ENCODE assay signal across 8 mouse cellular contexts in genomic region chr9:101445764-101446163, GRCm38 (mm10).
DNase-seq lines count a peak whose midpoint lies in the region; ATAC-seq and TF ChIP-seq lines count a peak whose summit lies in the region.

No protein-coding gene starts in this region.

- H3K27me3 ChIP-seq in intestine, embryonic 15.5 days (replicated peaks): no peaks in the 10 kb centered on the region
- H3K27me3 ChIP-seq in intestine, postnatal 0 days (replicated peaks; ENCODE audit: control insufficient read depth, insufficient read depth, low read length): no peaks in the 10 kb centered on the region
- no peaks in the 10 kb centered on the region for H3K27me3 ChIP-seq in heart, postnatal 0 days (ENCODE audit: control insufficient read depth, insufficient read depth, low read length)
- H3K27me3 ChIP-seq in lung, embryonic 15.5 days: no peaks in the 10 kb centered on the region
- H3K27me3 ChIP-seq in kidney, adult 2 months (replicated peaks; ENCODE audit: control insufficient read depth, insufficient read depth, low read length): no peaks in the 10 kb centered on the region

- peak; percentile 34; the same call in 1 of the 2 replicates for ATAC-seq in intestine, embryonic 15.5 days
- ATAC-seq in intestine, postnatal 0 days: no peak
- peak; percentile 54 for ATAC-seq in heart, postnatal 0 days (ENCODE audit: insufficient read depth, low read depth)
- ATAC-seq in lung, embryonic 15.5 days (ENCODE audit: borderline replicate concordance, extremely low read depth, low FRiP score, low TSS enrichment): peak; percentile 27; the same call in 1 of the 2 replicates

- TF ChIP-seq EP300 in heart, postnatal 0 days (IDR thresholded peaks at IDR 0.05; ENCODE audit: low read depth): no peak

- WGBS in intestine, embryonic 15.5 days: 58% methylated on average over 5 of the region's 5 CpGs
- WGBS in intestine, postnatal 0 days: 66% methylated on average over 5 of the region's 5 CpGs
- WGBS in heart, postnatal 0 days: 51% methylated on average over 5 of the region's 5 CpGs
- WGBS in lung, embryonic 15.5 days: 62% methylated on average over 5 of the region's 5 CpGs
- WGBS in kidney, adult 2 months: 74% methylated on average over 5 of the region's 5 CpGs

- H3K4me2 ChIP-seq in intestine, embryonic 15.5 days (replicated peaks): no peak overlapping the region
- H3K4me2 ChIP-seq in intestine, postnatal 0 days (replicated peaks; ENCODE audit: low read depth): no peak overlapping the region
- H3K4me2 ChIP-seq in heart, postnatal 0 days (ENCODE audit: low read depth, low read length): no peak overlapping the region
- H3K4me2 ChIP-seq in lung, embryonic 15.5 days: no peak overlapping the region

- DNase-seq in cerebellum, adult 9-10 months: peak; percentile 50
- peak; percentile 48 for DNase-seq in heart, postnatal 0 days (ENCODE audit: low spot score)
- no peak for DNase-seq in embryo, embryonic 10 days (ENCODE audit: low spot score)
- DNase-seq in T-cell, adult 2 months (ENCODE audit: low spot score): no peak
- DNase-seq in kidney, adult 2 months: no peak

- no peak overlapping the region for H3K4me3 ChIP-seq in intestine, embryonic 15.5 days (replicated peaks)
- no peak overlapping the region for H3K4me3 ChIP-seq in intestine, postnatal 0 days (ENCODE audit: low read depth, low read length)
- no peak overlapping the region for H3K4me3 ChIP-seq in heart, postnatal 0 days (ENCODE audit: low read depth, low read length)
- H3K4me3 ChIP-seq in lung, embryonic 15.5 days: no peak overlapping the region
- no peak overlapping the region for H3K4me3 ChIP-seq in kidney, adult 2 months (ENCODE audit: insufficient read depth, low read depth, low read length)

- H3K9ac ChIP-seq in intestine, embryonic 15.5 days: no peak overlapping the region
- H3K9ac ChIP-seq in intestine, postnatal 0 days (ENCODE audit: low read depth, low read length): no peak overlapping the region
- H3K9ac ChIP-seq in heart, postnatal 0 days (replicated peaks; ENCODE audit: low read depth, low read length): no peak overlapping the region
- H3K9ac ChIP-seq in lung, embryonic 15.5 days: no peak overlapping the region

- H3K36me3 ChIP-seq in intestine, embryonic 15.5 days: no peaks in the 10 kb centered on the region
- H3K36me3 ChIP-seq in intestine, postnatal 0 days (ENCODE audit: control insufficient read depth, insufficient read depth): no peaks in the 10 kb centered on the region
- no peaks in the 10 kb centered on the region for H3K36me3 ChIP-seq in heart, postnatal 0 days (replicated peaks; ENCODE audit: control insufficient read depth, insufficient read depth, low read length)
- no peaks in the 10 kb centered on the region for H3K36me3 ChIP-seq in lung, embryonic 15.5 days
- H3K36me3 ChIP-seq in kidney, adult 2 months (ENCODE audit: control insufficient read depth, insufficient read depth, low read length): no peaks in the 10 kb centered on the region

- no peak for TF ChIP-seq CTCF in intestine, postnatal 0 days (IDR thresholded peaks at IDR 0.05; ENCODE audit: low read depth)
- no peak for TF ChIP-seq CTCF in heart, postnatal 0 days (IDR thresholded peaks at IDR 0.05; ENCODE audit: low read depth)
- TF ChIP-seq CTCF in kidney, adult 2 months (conservative IDR thresholded peaks at IDR 0.05; ENCODE audit: insufficient read depth, insufficient read length, low read depth, low read length): no peak

- H3K4me1 ChIP-seq in intestine, embryonic 15.5 days (replicated peaks): no peaks in the 10 kb centered on the region
- H3K4me1 ChIP-seq in intestine, postnatal 0 days (replicated peaks; ENCODE audit: control insufficient read depth, insufficient read depth, low read length): no peaks in the 10 kb centered on the region
- no peaks in the 10 kb centered on the region for H3K4me1 ChIP-seq in heart, postnatal 0 days (ENCODE audit: control insufficient read depth, insufficient read depth)
- no peaks in the 10 kb centered on the region for H3K4me1 ChIP-seq in lung, embryonic 15.5 days
- H3K4me1 ChIP-seq in kidney, adult 2 months (ENCODE audit: control insufficient read depth, insufficient read depth, low read length): no peaks in the 10 kb centered on the region

- no peak for TF ChIP-seq POLR2A in kidney, adult 2 months (IDR thresholded peaks at IDR 0.05; ENCODE audit: low read depth, low read length)

- H3K27ac ChIP-seq in intestine, embryonic 15.5 days: no peak overlapping the region
- H3K27ac ChIP-seq in intestine, postnatal 0 days (ENCODE audit: low read depth, low read length): no peak overlapping the region
- H3K27ac ChIP-seq in heart, postnatal 0 days (ENCODE audit: low read depth): 0 out of 2 replicates have a peak overlapping the region, but pooled peaks have one; percentile 38
- H3K27ac ChIP-seq in lung, embryonic 15.5 days: no peak overlapping the region
- no peak overlapping the region for H3K27ac ChIP-seq in kidney, adult 2 months (ENCODE audit: insufficient read depth, low read depth, low read length)

- no peaks in the 10 kb centered on the region for H3K9me3 ChIP-seq in intestine, embryonic 15.5 days
- no peaks in the 10 kb centered on the region for H3K9me3 ChIP-seq in intestine, postnatal 0 days (ENCODE audit: control insufficient read depth)
- no peaks in the 10 kb centered on the region for H3K9me3 ChIP-seq in heart, postnatal 0 days (replicated peaks; ENCODE audit: control insufficient read depth, low read length)
- no peaks in the 10 kb centered on the region for H3K9me3 ChIP-seq in lung, embryonic 15.5 days

Comparison
In these comparisons a context has a peak if more than half of its experiments do, and no peak if none do; other contexts are left out.
1. DNase-seq: peak in cerebellum, adult 9-10 months (single experiment) and heart, postnatal 0 days (single experiment); none in embryo, embryonic 10 days (single experiment), T-cell, adult 2 months (single experiment) and kidney, adult 2 months (single experiment).